Mouse (Mus musculus) heart, embryonic 16.5 days (tissue): ENCODE measurements around the gene Impg1. TPM values are rescaled to one million over a fixed set of nuclear protein-coding genes. Genes with fewer than 3 reads are reported as not detected.

Source experiments
- ATAC-seq: fragments of 200-750 bp; cut with Nextera tagmentation; replicated peaks from 2 replicates; pipeline ENCODE4 v1.8.0; 2017; ENCODE audit warnings: moderate number of reproducible peaks; ENCODE audit not compliant: insufficient read depth, low FRiP score; ENCODE audit errors: extremely low read depth
- H3K27ac ChIP-seq: fragments of 300-500 bp; sonication (generic); 2 replicates; pipeline ENCODE4 v1.5.1; 2014; ENCODE audit warnings: mild to moderate bottlenecking, low read length, control low read depth, moderate library complexity
- H3K27me3 ChIP-seq: fragments of 300-500 bp; sonication (generic); 2 replicates; pipeline ENCODE4 v1.6.1; 2014; ENCODE audit warnings: low read length, mixed read lengths; ENCODE audit not compliant: control insufficient read depth, insufficient read depth
- H3K36me3 ChIP-seq: fragments of 300-500 bp; sonication (generic); 2 replicates; pipeline ENCODE4 v1.6.1; 2014; ENCODE audit not compliant: control insufficient read depth, insufficient read depth
- H3K4me1 ChIP-seq: fragments of 300-500 bp; sonication (generic); 2 replicates; pipeline ENCODE4 v1.6.1; 2014; ENCODE audit warnings: low read length, mixed read lengths; ENCODE audit not compliant: control insufficient read depth, insufficient read depth
- H3K4me2 ChIP-seq: fragments of 300-500 bp; sonication (generic); 2 replicates; pipeline ENCODE4 v1.6.1; 2014; ENCODE audit warnings: low read depth, mild to moderate bottlenecking, control low read depth, low read length
- H3K4me3 ChIP-seq: fragments of 300-500 bp; sonication (generic); 2 replicates; pipeline ENCODE4 v1.5.1; 2014; ENCODE audit warnings: mild to moderate bottlenecking, control low read depth, low read length
- H3K9ac ChIP-seq: fragments of 300-500 bp; sonication (generic); 2 replicates; pipeline ENCODE4 v1.6.1; 2014; ENCODE audit warnings: low read length, control low read depth
- H3K9me3 ChIP-seq: fragments of 300-500 bp; sonication (generic); replicated peaks from 2 replicates; pipeline ENCODE4 v1.6.1; 2016; ENCODE audit warnings: low read length; ENCODE audit not compliant: control insufficient read depth
- WGBS: fragments of 180-500 bp; shearing (Covaris S2); extraction: QIAGEN DNeasy Blood & Tissue Kit; methylation state at CpG from one replicate; pipeline ENCODE4 v1.1.7; 2014; 5-methylcytosine and 5-hydroxymethylcytosine counted together
- polyA plus RNA-seq: library from polyadenylated mRNA; unstranded; fragments of >200 nt; fragmentation: Nextera tagmentation; extraction: Ambion mirVana; gene quantifications from 2 replicates; pipeline ENCODE4 v1.2.1, GENCODE M21; 2015

The Impg1 gene
- polyA plus RNA-seq, 1 experiment from 2014 or later, result not detected

DNA sequence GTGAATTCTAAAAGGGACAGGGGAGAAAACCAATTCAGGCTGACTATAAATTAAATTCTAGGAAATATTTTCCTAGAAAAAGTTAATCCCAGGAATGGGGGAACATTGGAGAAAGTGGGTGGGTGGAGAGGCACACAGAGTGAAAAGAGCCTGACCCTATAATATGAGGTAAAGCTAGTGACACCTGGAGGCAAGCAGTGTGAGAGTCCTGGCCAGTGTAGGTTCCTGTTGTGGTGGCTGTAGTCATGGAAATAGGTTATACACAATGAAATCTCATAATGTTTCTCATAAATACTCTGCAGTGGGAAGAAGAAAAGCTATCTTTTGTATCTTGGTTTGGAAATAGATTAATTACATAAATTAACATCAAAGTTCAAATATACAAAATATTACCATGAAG, 105.2 kb downstream of the Impg1 start:
- Histone ChIP-seq H3K4me1 (no peaks in the 10 kb centered on the region), H3K27me3 (no peaks in the 10 kb centered on the region), H3K4me2 (no peak overlapping the region), H3K9me3 (no peaks in the 10 kb centered on the region), H3K27ac (no peak overlapping the region), H3K36me3 (no peaks in the 10 kb centered on the region), H3K9ac (no peak overlapping the region), H3K4me3 (no peak overlapping the region)
- ATAC-seq, result no peak

DNA sequence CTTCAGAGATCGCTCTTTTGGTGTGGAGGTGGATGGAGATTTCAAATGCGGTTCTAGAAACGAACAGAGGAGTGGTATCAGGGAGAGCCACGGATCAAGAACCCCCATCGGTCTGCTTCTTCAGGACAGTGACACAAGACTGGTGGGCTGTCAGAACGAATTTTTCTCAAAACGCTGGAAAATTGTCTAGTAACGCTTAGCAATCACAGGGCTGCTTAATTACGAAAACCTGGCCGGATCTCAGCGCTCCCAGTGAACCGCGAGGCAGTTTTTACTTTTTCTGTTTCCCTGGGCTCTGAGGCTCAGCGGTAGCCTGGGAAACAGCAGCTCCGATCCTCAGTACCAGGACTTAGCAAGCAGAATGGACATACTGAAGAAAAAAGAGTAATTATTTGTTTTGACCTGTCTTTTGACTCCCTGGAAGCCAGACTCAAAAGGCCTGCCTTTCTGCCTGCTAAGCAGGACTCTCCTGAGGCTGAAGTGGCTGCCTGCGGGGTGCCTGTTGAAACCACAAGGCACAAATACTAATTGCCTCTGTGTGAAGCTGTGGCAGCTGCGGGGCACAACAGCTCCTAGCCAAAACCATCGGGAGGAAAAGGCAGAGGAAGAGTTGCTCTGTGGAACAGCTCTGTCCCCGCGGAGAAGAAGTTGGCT, 113.5 kb downstream of the Impg1 start:
- H3K9ac ChIP-seq, result no peak overlapping the region
- no peaks in the 10 kb centered on the region for H3K27me3 ChIP-seq
- H3K4me3 ChIP-seq, result 0 out of 2 replicates have a peak overlapping the region, but pooled peaks have one; percentile 12
- H3K27ac ChIP-seq, result no peak overlapping the region
- ATAC-seq, result no peak
- peak overlapping the region; percentile 38; the same call in 1 of the 2 replicates for H3K4me2 ChIP-seq
- H3K4me1 ChIP-seq, result no peaks in the 10 kb centered on the region
- H3K36me3 ChIP-seq, result no peaks in the 10 kb centered on the region
- H3K9me3 ChIP-seq, result no peaks in the 10 kb centered on the region
- 50% methylated on average over 20 of the region's 20 CpGs for WGBS

DNA sequence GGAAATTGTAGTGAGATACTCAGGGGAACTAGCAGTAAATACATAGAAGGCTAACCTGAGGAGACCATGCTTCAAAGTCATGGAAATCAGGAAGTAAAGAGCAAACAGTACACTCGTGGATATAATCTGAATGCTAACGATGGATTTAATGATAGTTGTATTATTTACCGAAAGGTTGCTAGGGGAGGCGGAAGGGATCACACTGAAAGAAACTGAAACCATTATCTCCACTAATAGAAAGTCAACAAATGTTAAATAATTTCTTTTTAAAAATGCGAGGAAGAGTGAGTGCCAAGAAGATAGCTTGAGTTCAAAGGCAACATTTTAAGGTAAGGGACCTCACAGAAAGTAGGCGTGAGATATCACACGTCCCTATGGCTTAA, 114.0 kb downstream of the Impg1 start:
- Histone ChIP-seq H3K27ac (no peak overlapping the region), H3K36me3 (no peaks in the 10 kb centered on the region), H3K27me3 (no peaks in the 10 kb centered on the region), H3K9me3 (no peaks in the 10 kb centered on the region), H3K4me3 (0 out of 2 replicates have a peak overlapping the region, but pooled peaks have one; percentile 12), H3K9ac (no peak overlapping the region), H3K4me2 (peak overlapping the region; percentile 38; the same call in 1 of the 2 replicates), H3K4me1 (no peaks in the 10 kb centered on the region)
- no peak for ATAC-seq
- 70% methylated on average over 7 of the region's 7 CpGs for WGBS

DNA sequence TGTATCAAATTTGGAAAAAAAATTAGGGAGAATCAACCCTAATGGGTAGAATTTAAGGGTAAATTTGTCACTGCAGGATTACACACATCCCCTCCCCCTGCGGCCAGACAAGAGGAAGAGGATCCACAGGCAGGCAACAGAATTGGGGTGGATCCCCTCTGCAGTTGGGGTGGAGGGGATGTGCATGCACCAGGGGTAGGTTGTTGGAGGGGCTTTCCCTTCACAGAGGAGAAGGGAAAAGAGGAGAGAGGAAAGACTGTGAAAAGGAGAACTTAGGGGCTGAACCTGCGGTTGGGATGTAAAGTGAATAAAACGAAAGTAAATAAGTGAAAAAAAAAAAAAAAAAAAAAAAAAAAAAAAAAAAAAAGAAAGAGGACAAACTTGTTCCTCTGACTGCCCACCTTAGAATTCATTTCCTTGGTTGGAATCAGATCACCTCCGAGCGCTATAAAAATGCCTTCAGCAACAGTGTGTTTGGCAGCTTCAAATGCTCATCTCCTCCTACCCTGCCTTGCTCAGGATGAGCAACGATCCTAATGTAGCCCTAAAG, 120.8 kb downstream of the Impg1 start:
- H3K27me3 ChIP-seq, result no peaks in the 10 kb centered on the region
- no peaks in the 10 kb centered on the region for H3K9me3 ChIP-seq
- no peaks in the 10 kb centered on the region for H3K36me3 ChIP-seq
- no peak overlapping the region for H3K4me3 ChIP-seq
- no peak overlapping the region for H3K4me2 ChIP-seq
- ATAC-seq, result no peak
- 89% methylated on average over 6 of the region's 6 CpGs for WGBS
- no peaks in the 10 kb centered on the region for H3K4me1 ChIP-seq
- H3K9ac ChIP-seq, result no peak overlapping the region
- H3K27ac ChIP-seq, result no peak overlapping the region

DNA sequence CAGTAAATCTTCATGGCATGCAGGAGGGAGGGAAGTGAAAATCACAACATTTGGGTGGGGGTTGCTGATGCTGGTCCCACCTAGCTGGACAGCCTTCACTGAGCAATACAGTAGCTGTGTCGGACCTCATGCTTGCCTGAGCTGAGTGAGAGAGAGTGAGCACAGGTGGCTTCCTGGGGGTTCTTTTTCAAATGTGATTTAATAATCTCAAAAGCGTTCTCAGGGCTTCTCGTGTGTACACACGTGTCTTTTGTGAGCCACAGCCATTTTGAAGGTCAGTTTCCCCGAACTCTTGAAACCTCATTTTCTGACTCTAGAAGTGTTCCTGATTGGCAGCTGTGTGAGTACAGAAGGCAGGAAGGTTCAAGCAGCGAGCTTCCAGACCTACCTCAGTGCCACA, 122.8 kb downstream of the Impg1 start:
- 84% methylated on average over 6 of the region's 6 CpGs for WGBS
- Histone ChIP-seq H3K9ac (no peak overlapping the region), H3K4me1 (no peaks in the 10 kb centered on the region), H3K36me3 (no peaks in the 10 kb centered on the region), H3K27ac (no peak overlapping the region), H3K4me3 (no peak overlapping the region), H3K27me3 (no peaks in the 10 kb centered on the region), H3K4me2 (no peak overlapping the region), H3K9me3 (no peaks in the 10 kb centered on the region)
- no peak for ATAC-seq

DNA sequence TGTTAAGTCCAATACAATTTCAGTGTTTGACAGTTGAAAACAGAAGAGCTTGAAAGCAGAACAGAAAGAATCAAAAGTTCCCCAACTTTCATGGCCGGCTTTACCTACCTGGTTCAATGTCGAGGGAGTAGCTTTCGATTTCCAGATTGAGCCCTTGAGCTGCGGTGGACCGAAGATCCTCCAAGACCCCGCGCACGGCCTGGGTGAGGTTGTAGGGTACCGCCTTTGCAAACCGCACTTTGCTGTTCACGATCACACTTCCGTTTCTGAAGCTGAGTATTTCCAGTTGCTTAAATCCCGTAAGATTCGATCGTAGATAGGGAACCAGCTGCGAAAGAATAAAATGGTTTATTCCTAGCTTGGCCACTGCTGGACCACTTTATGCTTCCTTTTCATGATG, 123.5 kb downstream of the Impg1 start:
- no peaks in the 10 kb centered on the region for H3K36me3 ChIP-seq
- no peak overlapping the region for H3K4me3 ChIP-seq
- H3K27me3 ChIP-seq, result no peaks in the 10 kb centered on the region
- no peak overlapping the region for H3K4me2 ChIP-seq
- no peak overlapping the region for H3K9ac ChIP-seq
- ATAC-seq, result no peak
- H3K27ac ChIP-seq, result no peak overlapping the region
- H3K9me3 ChIP-seq, result no peaks in the 10 kb centered on the region
- no peaks in the 10 kb centered on the region for H3K4me1 ChIP-seq
- WGBS, result 95% methylated on average over 16 of the region's 16 CpGs

DNA sequence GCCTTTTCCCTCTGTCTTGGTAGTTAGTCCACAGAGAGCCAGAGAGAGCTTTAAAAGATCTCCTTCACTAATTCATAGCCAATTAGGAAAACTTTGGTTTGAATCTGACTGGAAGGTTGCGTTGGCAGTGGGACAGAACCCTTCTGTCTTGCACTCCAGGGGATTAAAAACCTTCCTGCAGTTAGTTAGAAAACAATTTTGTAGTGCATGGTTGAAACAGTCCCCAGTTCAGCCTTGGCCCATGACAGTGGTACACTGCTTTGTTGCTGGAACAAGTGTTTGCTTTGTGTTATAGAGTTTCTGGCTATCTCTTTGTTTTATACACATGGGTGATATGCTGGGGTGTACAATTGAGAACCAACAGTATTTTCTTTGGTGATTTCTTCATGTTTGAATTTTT, 124.4 kb downstream of the Impg1 start:
- Histone ChIP-seq H3K27ac (no peak overlapping the region), H3K36me3 (no peaks in the 10 kb centered on the region), H3K4me3 (no peak overlapping the region), H3K9ac (no peak overlapping the region), H3K4me2 (no peak overlapping the region), H3K9me3 (no peaks in the 10 kb centered on the region), H3K4me1 (no peaks in the 10 kb centered on the region), H3K27me3 (no peaks in the 10 kb centered on the region)
- ATAC-seq, result no peak
- WGBS, result 89% methylated on average over 1 of the region's 1 CpGs

DNA sequence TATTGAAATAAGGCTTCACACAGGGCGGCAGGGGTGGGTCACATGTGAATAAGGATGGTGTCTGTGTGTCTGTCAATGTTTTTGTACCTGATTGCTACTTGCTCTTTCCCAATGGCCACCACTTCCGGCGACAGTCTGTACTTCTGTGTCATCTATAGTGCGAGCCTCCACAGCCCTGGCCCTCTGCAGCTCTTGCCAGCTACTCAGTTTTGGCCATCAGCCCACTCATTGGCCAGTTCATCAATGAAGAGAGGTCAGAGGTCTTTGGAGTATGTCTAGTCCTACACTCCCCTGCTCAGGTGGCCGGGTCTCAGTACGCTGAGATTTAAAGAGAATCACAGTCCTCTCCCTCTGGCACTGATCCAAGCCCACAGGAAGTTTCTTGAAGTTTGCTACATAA, 127.3 kb downstream of the Impg1 start:
- ATAC-seq, result no peak
- 86% methylated on average over 6 of the region's 6 CpGs for WGBS

DNA sequence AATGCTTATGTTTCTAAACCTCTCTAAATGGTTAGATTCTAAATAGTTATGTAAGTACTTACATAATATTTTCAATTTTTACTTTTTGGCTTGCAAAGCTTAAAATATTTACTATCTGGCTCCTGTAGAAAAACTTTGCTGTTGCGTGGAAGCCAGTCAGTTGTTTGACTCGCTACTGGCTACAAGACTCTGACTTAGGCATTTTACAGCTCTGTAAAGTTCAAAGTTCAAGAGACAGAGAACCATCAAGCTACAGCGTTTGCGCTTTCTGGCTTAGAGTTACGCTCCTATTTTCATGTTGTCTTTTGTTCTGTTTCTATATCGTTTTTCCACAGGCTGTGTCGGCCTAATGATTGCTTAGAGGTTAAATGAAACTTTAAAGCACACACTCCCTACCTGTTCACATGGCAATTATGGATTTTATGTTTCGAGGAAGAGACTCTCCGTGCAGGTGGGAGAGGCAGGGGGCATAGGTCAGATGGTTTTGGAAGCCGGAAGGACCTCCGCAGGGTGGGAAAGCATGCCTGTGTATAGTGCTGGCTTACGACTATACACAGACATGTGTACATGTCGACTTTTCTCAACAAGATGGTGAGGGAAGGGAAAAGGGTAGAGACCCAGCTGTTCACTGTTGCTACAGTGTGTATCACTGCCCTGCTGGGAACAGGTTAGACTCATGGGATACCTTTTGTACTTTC, 129.5 kb downstream of the Impg1 start:
- Histone ChIP-seq H3K27ac (no peak overlapping the region), H3K27me3 (no peaks in the 10 kb centered on the region), H3K36me3 (no peaks in the 10 kb centered on the region), H3K9ac (no peak overlapping the region), H3K4me2 (no peak overlapping the region), H3K9me3 (no peaks in the 10 kb centered on the region), H3K4me1 (no peaks in the 10 kb centered on the region), H3K4me3 (no peak overlapping the region)
- WGBS, result 87% methylated on average over 13 of the region's 13 CpGs
- ATAC-seq, result no peak

More for the DNA sequence above, 127.3 kb downstream of the Impg1 start:
- Histone ChIP-seq H3K27ac (no peak overlapping the region), H3K9me3 (no peaks in the 10 kb centered on the region), H3K36me3 (no peaks in the 10 kb centered on the region), H3K4me3 (no peak overlapping the region), H3K27me3 (no peaks in the 10 kb centered on the region), H3K9ac (no peak overlapping the region), H3K4me1 (no peaks in the 10 kb centered on the region), H3K4me2 (no peak overlapping the region)
